Mouse (Mus musculus) MEL (cell line): ENCODE data around the gene Bahcc1.

ENCODE experiments used
- CTCF ChIP-seq, 3 experiments: IDR thresholded peaks in 2 of 3; conservative IDR thresholded peaks in 1 of 3; 2 replicates each; pipeline ENCODE4 v1.5.1; 2011 to 2012; ENCODE audit warnings: low read length in 3 of 3, low read depth in 2 of 3, mild to moderate bottlenecking in 2 of 3, improper control_type of control experiment in 1 of 3, inconsistent platforms in 1 of 3, mixed read lengths in 1 of 3, moderate library complexity in 1 of 3; ENCODE audit not compliant: control insufficient read depth in 1 of 3, insufficient read depth in 1 of 3, poor library complexity in 1 of 3, severe bottlenecking in 1 of 3
- EP300 ChIP-seq, 2 experiments: IDR thresholded peaks; 2 replicates each; pipeline ENCODE4 v1.6.1; 2011; ENCODE audit warnings: improper control_type of control experiment in 2 of 2, low read length in 2 of 2, low read depth in 1 of 2, mild to moderate bottlenecking in 1 of 2
- KAT2A ChIP-seq: conservative IDR thresholded peaks from 2 replicates; pipeline ENCODE4 v1.6.1; 2012; ENCODE audit warnings: low read depth, low read length, improper control_type of control experiment, inconsistent platforms
- MXI1 ChIP-seq: IDR thresholded peaks from 2 replicates; pipeline ENCODE4 v1.6.1; 2011; ENCODE audit warnings: mild to moderate bottlenecking, low read depth, low read length, improper control_type of control experiment
- POLR2AphosphoS2 ChIP-seq: IDR thresholded peaks from 2 replicates; pipeline ENCODE4 v1.6.1; 2011; ENCODE audit warnings: low read length, improper control_type of control experiment
- POLR2AphosphoS5 ChIP-seq: IDR thresholded peaks from 2 replicates; pipeline ENCODE4 v1.6.1; 2012; ENCODE audit warnings: low read depth, borderline replicate concordance, mild to moderate bottlenecking, inconsistent platforms, low read length, moderate library complexity, mixed read lengths
- RCOR1 ChIP-seq: IDR thresholded peaks from 2 replicates; pipeline ENCODE4 v1.6.1; 2012; ENCODE audit warnings: low read depth, mild to moderate bottlenecking, inconsistent platforms, low read length, improper control_type of control experiment
- SMC3 ChIP-seq: IDR thresholded peaks from 2 replicates; pipeline ENCODE4 v1.6.1; 2011; ENCODE audit warnings: low read depth, low read length, improper control_type of control experiment

DNA sequence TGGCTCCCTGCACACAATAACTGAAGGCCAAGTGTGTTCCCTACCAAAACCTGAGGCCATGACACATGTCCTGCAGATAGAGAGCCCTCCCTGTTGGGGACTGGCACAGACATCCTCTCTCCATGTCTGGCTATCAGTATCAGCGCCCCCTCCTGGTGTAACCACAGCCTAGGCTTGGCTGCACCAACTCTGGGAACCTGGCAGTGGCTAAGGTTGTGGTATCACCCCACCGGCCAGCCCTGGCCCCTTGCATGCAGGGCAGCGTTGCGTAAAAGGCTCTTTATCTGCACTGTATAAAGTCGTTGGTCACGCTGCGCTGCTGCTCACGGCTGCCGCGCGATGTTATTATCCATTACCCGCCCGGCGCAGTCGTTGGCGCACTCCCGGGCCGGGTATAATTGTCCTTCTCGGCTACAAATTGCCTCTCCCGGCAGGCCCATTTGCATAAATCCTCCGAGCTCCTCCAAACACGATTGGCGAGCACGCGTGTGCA, 47.6 kb downstream of the Bahcc1 start:
- TF ChIP-seq MXI1 (no peak), SMC3 (peak; percentile 47), CTCF (IDR thresholded peaks at IDR 0.05 in 2 of 3, conservative IDR thresholded peaks at IDR 0.05 in 1 of 3; ENCODE audit: control insufficient read depth in 1 of 3, insufficient read depth in 1 of 3, low read depth in 2 of 3, low read length in 3 of 3, poor library complexity in 1 of 3, severe bottlenecking in 1 of 3) (peak; percentile 64 to 75 (median 66)), KAT2A (no peak), RCOR1 (no peak), POLR2AphosphoS5 (no peak), EP300 (IDR thresholded peaks at IDR 0.05; ENCODE audit: low read depth in 1 of 2, low read length in 2 of 2) (no peak), POLR2AphosphoS2 (no peak)
